Mouse (Mus musculus): Measurements from ENCODE around the gene Scube1.

DNA sequence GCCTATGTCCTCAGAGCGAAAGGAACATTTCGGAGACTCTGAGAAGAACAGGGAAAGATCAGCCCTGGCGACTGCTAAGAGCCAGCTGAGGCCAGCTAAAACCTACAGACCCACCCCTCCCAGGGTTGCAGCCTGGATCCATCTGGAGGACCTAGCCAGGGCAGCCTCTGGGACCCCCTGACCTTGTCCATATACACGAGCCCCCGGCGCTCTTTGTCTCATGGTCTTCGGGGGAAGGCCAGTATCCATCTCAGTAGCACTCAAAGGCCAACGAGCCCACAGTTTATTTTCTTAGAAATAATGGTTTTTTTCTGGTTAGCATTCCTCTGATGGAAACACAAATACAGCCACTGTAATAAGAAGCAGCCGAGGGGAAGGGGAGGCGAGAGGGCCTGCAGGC lies 12.0 kb downstream of the Scube1 start:
- TF ChIP-seq EP300 (IDR thresholded peaks at IDR 0.05; ENCODE audit: low read depth) (no peak), CTCF (IDR thresholded peaks at IDR 0.05; ENCODE audit: low read depth) (no peak)
